Comparison of ENCODE assay signal across 22 mouse cellular contexts in genomic region chr8:78083012-78083411, GRCm38 (mm10).
A peak's percentile ranks its signal among the peaks of the same experiment; 100 is the strongest.
DNase-seq lines count a peak whose midpoint lies in the region; ATAC-seq and TF ChIP-seq lines count a peak whose summit lies in the region.
"Had no signal": no experiment of that assay in that cellular context is flagged by ENCODE, and none has a peak within 500 bp of the region (broad histone marks: within the 10 kb centered on the region; RNA-seq: fewer than 3 reads in every experiment).

No protein-coding gene starts in this region.

- DNase-seq in adrenal gland, adult 2 months, result peak; percentile 7
- no peak for DNase-seq in adrenal gland, postnatal 36 days
- DNase-seq in adrenal gland, postnatal 14 days, result peak; percentile 19
- DNase-seq in adrenal gland, adult 8-10 months, result no peak
- DNase-seq in fat pad, adult 2 months (ENCODE audit: extremely low read depth, low read depth, low spot score), result peak; percentile 87
- DNase-seq in gonadal fat pad, adult 2 months (ENCODE audit: low read depth), result peak; percentile 87
- no peak for DNase-seq in lung, postnatal 0 days (ENCODE audit: low spot score)
- DNase-seq: adrenal gland, postnatal 10 days; adrenal gland, postnatal 25 days; B cell, adult 2 months; cerebellum, adult 11 months; cerebellum, adult 11-12 months; cerebellum, adult 18-20 months; cerebellum, adult 2 months; cerebellum, adult 8-10 months; cerebellum, adult 9-10 months had no signal

- H3K36me3 ChIP-seq in hindbrain, embryonic 12.5 days, result no peaks in the 10 kb centered on the region
- no peaks in the 10 kb centered on the region for H3K36me3 ChIP-seq in lung, postnatal 0 days (ENCODE audit: insufficient read depth, low read length)
- H3K36me3 ChIP-seq: G1E had no signal

- TF ChIP-seq EP300 in lung, postnatal 0 days (IDR thresholded peaks at IDR 0.05), result no peak

- no peak overlapping the region for H3K9ac ChIP-seq in hindbrain, embryonic 12.5 days
- H3K9ac ChIP-seq in lung, postnatal 0 days (replicated peaks; ENCODE audit: low read depth), result no peak overlapping the region

- 79% methylated on average over 2 of the region's 2 CpGs for WGBS in hindbrain, embryonic 12.5 days
- WGBS in lung, postnatal 0 days, result 70% methylated on average over 2 of the region's 2 CpGs

- H3K27ac ChIP-seq in hindbrain, embryonic 12.5 days, result no peak overlapping the region
- H3K27ac ChIP-seq in lung, postnatal 0 days (ENCODE audit: low read length), result no peak overlapping the region

- ATAC-seq in hindbrain, embryonic 12.5 days (ENCODE audit: low FRiP score), result no peak
- ATAC-seq in lung, postnatal 0 days, result no peak
- ATAC-seq: activated CD4-positive, CD25-positive, alpha-beta regulatory T cell, adult 4 months; CD4-positive, CD25-positive, alpha-beta regulatory T cell, adult 4 months; Patski had no signal

- no peak for TF ChIP-seq CTCF in lung, postnatal 0 days (IDR thresholded peaks at IDR 0.05)

- no peaks in the 10 kb centered on the region for H3K9me3 ChIP-seq in hindbrain, embryonic 12.5 days (replicated peaks)
- no peaks in the 10 kb centered on the region for H3K9me3 ChIP-seq in lung, postnatal 0 days (ENCODE audit: low read length)
- H3K9me3 ChIP-seq: G1E had no signal

- no peak overlapping the region for H3K4me3 ChIP-seq in hindbrain, embryonic 12.5 days
- H3K4me3 ChIP-seq in lung, postnatal 0 days (ENCODE audit: low read depth, low read length), result no peak overlapping the region

- no peaks in the 10 kb centered on the region for H3K27me3 ChIP-seq in hindbrain, embryonic 12.5 days
- H3K27me3 ChIP-seq in lung, postnatal 0 days (replicated peaks; ENCODE audit: insufficient read depth, low read length), result no peaks in the 10 kb centered on the region
- H3K27me3 ChIP-seq: CH12.LX had no signal

- no peaks in the 10 kb centered on the region for H3K4me1 ChIP-seq in hindbrain, embryonic 12.5 days
- no peaks in the 10 kb centered on the region for H3K4me1 ChIP-seq in lung, postnatal 0 days (ENCODE audit: insufficient read depth, low read depth, low read length)

- no peak overlapping the region for H3K4me2 ChIP-seq in hindbrain, embryonic 12.5 days (replicated peaks)
- no peak overlapping the region for H3K4me2 ChIP-seq in lung, postnatal 0 days (replicated peaks; ENCODE audit: low read depth, low read length)

Comparison
In these comparisons a context has a peak if more than half of its experiments do, and no peak if none do; other contexts are left out.
1. DNase-seq: peak in adrenal gland, adult 2 months (single experiment), adrenal gland, postnatal 14 days (single experiment), fat pad, adult 2 months (single experiment) and gonadal fat pad, adult 2 months (single experiment); none in adrenal gland, postnatal 36 days (0 of 2), adrenal gland, adult 8-10 months (single experiment) and lung, postnatal 0 days (single experiment).